Mouse (Mus musculus): ENCODE measurements around the gene Fgfr2.

DNA sequence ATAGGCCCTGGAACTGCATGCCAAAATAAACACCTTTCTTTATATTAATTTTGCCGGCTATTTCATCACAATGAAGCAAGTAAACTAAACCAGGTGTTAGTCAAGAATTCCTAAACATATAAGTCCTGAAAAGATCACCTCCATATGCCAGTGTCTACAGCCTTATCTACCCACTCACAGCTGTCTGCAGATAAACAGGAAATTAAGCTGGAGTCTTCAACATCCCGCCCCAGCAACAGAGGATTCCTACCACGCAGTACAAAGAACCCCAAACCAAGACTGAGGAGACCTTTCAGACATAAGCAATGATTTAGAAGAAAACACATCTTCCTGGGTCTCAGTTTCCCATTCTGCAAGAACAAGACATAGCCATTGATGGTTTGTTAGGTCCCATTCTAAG lies 235.1 kb downstream of the Fgfr2 start:
- TF ChIP-seq CTCF (conservative IDR thresholded peaks at IDR 0.05; ENCODE audit: insufficient read depth, insufficient read length, low read depth, low read length) (no peak), POLR2A (IDR thresholded peaks at IDR 0.05; ENCODE audit: low read depth, low read length) (no peak)

Measured in kidney, adult 2 months (tissue).